Mouse (Mus musculus) CH12.LX (cell line): ENCODE results near the gene Ccdc172.

ENCODE experiments used
- CHD1 ChIP-seq: IDR thresholded peaks from 2 replicates; pipeline ENCODE4 v1.6.1; 2012; ENCODE audit warnings: low read depth, low read length, improper control_type of control experiment, inconsistent platforms
- CHD2 ChIP-seq: IDR thresholded peaks from 2 replicates; pipeline ENCODE4 v1.6.1; 2011; ENCODE audit warnings: low read length, improper control_type of control experiment
- CTCF ChIP-seq, 2 experiments: IDR thresholded peaks in 1 of 2; conservative IDR thresholded peaks in 1 of 2; 2 replicates each; pipeline ENCODE4 v1.5.1; 2011 to 2012; ENCODE audit warnings: low read depth in 2 of 2, low read length in 2 of 2, improper control_type of control experiment in 1 of 2, inconsistent platforms in 1 of 2, mild to moderate bottlenecking in 1 of 2, moderate library complexity in 1 of 2
- EP300 ChIP-seq: IDR thresholded peaks from 2 replicates; pipeline ENCODE4 v1.6.1; 2011; ENCODE audit warnings: low read length, improper control_type of control experiment
- GABPA ChIP-seq: IDR thresholded peaks from 2 replicates; pipeline ENCODE4 v1.6.1; 2012; ENCODE audit warnings: low read depth, low read length, improper control_type of control experiment, inconsistent platforms; ENCODE audit not compliant: insufficient replicate concordance
- HCFC1 ChIP-seq: IDR thresholded peaks from 2 replicates; pipeline ENCODE4 v1.6.1; 2012; ENCODE audit warnings: low read depth, mild to moderate bottlenecking, inconsistent platforms, low read length, improper control_type of control experiment
- KAT2A ChIP-seq: IDR thresholded peaks from 2 replicates; pipeline ENCODE4 v1.6.1; 2012; ENCODE audit warnings: low read length, improper control_type of control experiment, inconsistent platforms; ENCODE audit not compliant: insufficient replicate concordance
- MEF2A ChIP-seq: IDR thresholded peaks from 2 replicates; pipeline ENCODE4 v1.6.1; 2014; ENCODE audit warnings: low read depth, mild to moderate bottlenecking, inconsistent platforms, low read length, improper control_type of control experiment, borderline replicate concordance
- NELFE ChIP-seq: IDR thresholded peaks from 2 replicates; pipeline ENCODE4 v1.6.1; 2011; ENCODE audit warnings: low read depth, low read length, improper control_type of control experiment
- POLR2A ChIP-seq: IDR thresholded peaks from 2 replicates; pipeline ENCODE4 v1.6.1; 2011; ENCODE audit warnings: low read depth, mild to moderate bottlenecking, improper control_type of control experiment, low read length
- USF1 ChIP-seq: IDR thresholded peaks from 2 replicates; pipeline ENCODE4 v1.6.1; 2014; ENCODE audit warnings: low read depth, mild to moderate bottlenecking, inconsistent platforms, low read length, improper control_type of control experiment
- ZKSCAN1 ChIP-seq: IDR thresholded peaks from 2 replicates; pipeline ENCODE4 v1.6.1; 2012; ENCODE audit warnings: low read depth, inconsistent platforms, low read length, improper control_type of control experiment, borderline replicate concordance

- TF ChIP-seq CHD1 = no peak
- TF ChIP-seq KAT2A = no peak
- no peak for TF ChIP-seq POLR2A
- TF ChIP-seq HCFC1 = no peak
- no peak for TF ChIP-seq CTCF (conservative IDR thresholded peaks at IDR 0.05 in 1 of 2, IDR thresholded peaks at IDR 0.05 in 1 of 2; ENCODE audit: low read depth in 2 of 2, low read length in 2 of 2)
- TF ChIP-seq EP300 = no peak
- TF ChIP-seq CHD2 = no peak
- TF ChIP-seq MEF2A = no peak
- TF ChIP-seq GABPA = no peak
- TF ChIP-seq NELFE = no peak
- no peak for TF ChIP-seq USF1
- TF ChIP-seq ZKSCAN1 = no peak
These were observed 60.8 kb downstream of the Ccdc172 start for GRCm38 (mm10) chr19:58572429-58573071.
